Comparison of ENCODE assay signal across 27 mouse cellular contexts in genomic region chr2:129115706-129116367, GRCm38 (mm10). TPM values are rescaled to one million over a fixed set of nuclear protein-coding genes. Genes with fewer than 3 reads are reported as not detected.
A peak's percentile ranks its signal among the peaks of the same experiment; 100 is the strongest.
DNase-seq lines count a peak whose midpoint lies in the region; ATAC-seq lines count a peak whose summit lies in the region.
"Had no signal": no experiment of that assay in that cellular context is flagged by ENCODE, and none has a peak within 500 bp of the region (broad histone marks: within the 10 kb centered on the region; RNA-seq: fewer than 3 reads in every experiment).

No protein-coding gene starts in this region.

- peaks cover 88% of the 10 kb centered on the region for H3K36me3 ChIP-seq in kidney, embryonic 14.5 days (ENCODE audit: control insufficient read depth, insufficient read depth, low read length)

- no peak overlapping the region for H3K9ac ChIP-seq in kidney, embryonic 14.5 days (ENCODE audit: low read depth, low read length)
- H3K9ac ChIP-seq: forebrain, embryonic 13.5 days; heart, embryonic 13.5 days; intestine, embryonic 15.5 days; liver, embryonic 15.5 days; lung, embryonic 14.5 days; neural tube, embryonic 15.5 days had no signal

- 86% methylated on average over 9 of the region's 9 CpGs for WGBS in kidney, embryonic 14.5 days

- peak; percentile 71 for DNase-seq in kidney, adult 11 months
- DNase-seq in kidney, postnatal 10 days: no peak
- peak; percentile 30 to 63 for DNase-seq in kidney, postnatal 25 days
- no peak for DNase-seq in testis, postnatal 10 days (ENCODE audit: low spot score)
- no peak for DNase-seq in cerebellum, postnatal 36 days
- no peak for DNase-seq in ovary, adult 18-20 months (ENCODE audit: low spot score)
- DNase-seq: adrenal gland, postnatal 25 days; cerebellum, adult 2 months; cerebellum, postnatal 25 days; heart, postnatal 14 days; liver; lung, embryonic 14.5 days; lung, postnatal 14 days; midbrain, embryonic 14.5 days; right cerebral cortex, adult 18-20 months; thymus, adult 2 months; thymus, postnatal 36 days had no signal

- H3K4me3 ChIP-seq in kidney, embryonic 14.5 days (ENCODE audit: low read length): no peak overlapping the region
- H3K4me3 ChIP-seq: forebrain, embryonic 13.5 days; heart, embryonic 13.5 days; hindbrain, embryonic 10.5 days; intestine, embryonic 15.5 days; liver, embryonic 15.5 days; neural tube, embryonic 15.5 days had no signal

- no peaks in the 10 kb centered on the region for H3K27me3 ChIP-seq in kidney, embryonic 14.5 days (ENCODE audit: control insufficient read depth, insufficient read depth, low read length)
- H3K27me3 ChIP-seq: forebrain, embryonic 13.5 days; heart, embryonic 13.5 days; intestine, embryonic 15.5 days; liver, embryonic 15.5 days; neural tube, embryonic 15.5 days had no signal

- no peaks in the 10 kb centered on the region for H3K9me3 ChIP-seq in kidney, embryonic 14.5 days (ENCODE audit: control insufficient read depth, low read length)
- H3K9me3 ChIP-seq: forebrain, embryonic 13.5 days; heart, embryonic 13.5 days; hindbrain, embryonic 10.5 days; intestine, embryonic 15.5 days; liver, embryonic 15.5 days; neural tube, embryonic 15.5 days had no signal

- H3K4me1 ChIP-seq in kidney, embryonic 14.5 days (ENCODE audit: control insufficient read depth, insufficient read depth, low read length): no peaks in the 10 kb centered on the region
- H3K4me1 ChIP-seq: forebrain, embryonic 13.5 days; heart, embryonic 13.5 days; hindbrain, embryonic 10.5 days; intestine, embryonic 15.5 days; liver, embryonic 15.5 days; neural tube, embryonic 15.5 days had no signal

- no peak overlapping the region for H3K4me2 ChIP-seq in kidney, embryonic 14.5 days (replicated peaks; ENCODE audit: low read depth, low read length)
- H3K4me2 ChIP-seq: forebrain, embryonic 13.5 days; heart, embryonic 13.5 days; intestine, embryonic 15.5 days; liver, embryonic 15.5 days; lung, embryonic 14.5 days; neural tube, embryonic 15.5 days had no signal

- no peak for ATAC-seq in kidney, embryonic 14.5 days (ENCODE audit: low FRiP score, low TSS enrichment)
- ATAC-seq: CD4-positive, CD25-positive, alpha-beta regulatory T cell, adult 4 months; forebrain, embryonic 13.5 days; hindbrain, postnatal 0 days; intestine, embryonic 15.5 days had no signal

- H3K27ac ChIP-seq in kidney, embryonic 14.5 days (ENCODE audit: low read depth, low read length): peak overlapping the region; percentile 4; the same call in 1 of the 2 replicates
- H3K27ac ChIP-seq: forebrain, embryonic 13.5 days; heart, embryonic 13.5 days; hindbrain, embryonic 10.5 days; hindbrain, postnatal 0 days; intestine, embryonic 15.5 days; liver, embryonic 15.5 days; neural tube, embryonic 15.5 days; stomach, postnatal 0 days had no signal

RNA-seq across cellular contexts. Expression of gene Chchd5, which starts 13.7 kb away (rescaled TPM):
- polyA plus RNA-seq in kidney, embryonic 14.5 days (2014; fragmentation: Nextera tagmentation; extraction: Ambion mirVana): 26.8 and 26.9 TPM in 2 replicates

RNA-seq across cellular contexts. Expression of gene Polr1b, which starts 15.0 kb away (rescaled TPM):
- 12.8 and 31.1 TPM in 2 replicates for polyA plus RNA-seq in kidney, embryonic 14.5 days (2014; fragmentation: Nextera tagmentation; extraction: Ambion mirVana)

RNA-seq across cellular contexts. Expression of gene Ttl, which starts 50.1 kb away (rescaled TPM):
- 12.2 and 20.5 TPM in 2 replicates for polyA plus RNA-seq in kidney, embryonic 14.5 days (2014; fragmentation: Nextera tagmentation; extraction: Ambion mirVana)

Comparison
In these comparisons a context has a peak if more than half of its experiments do, and no peak if none do; other contexts are left out.
1. DNase-seq: peak in kidney, adult 11 months (single experiment) and kidney, postnatal 25 days (2 of 2); none in kidney, postnatal 10 days (single experiment), testis, postnatal 10 days (single experiment), cerebellum, postnatal 36 days (0 of 2) and ovary, adult 18-20 months (single experiment).